Mouse (Mus musculus): ENCODE data around the gene Alk.

DNA sequence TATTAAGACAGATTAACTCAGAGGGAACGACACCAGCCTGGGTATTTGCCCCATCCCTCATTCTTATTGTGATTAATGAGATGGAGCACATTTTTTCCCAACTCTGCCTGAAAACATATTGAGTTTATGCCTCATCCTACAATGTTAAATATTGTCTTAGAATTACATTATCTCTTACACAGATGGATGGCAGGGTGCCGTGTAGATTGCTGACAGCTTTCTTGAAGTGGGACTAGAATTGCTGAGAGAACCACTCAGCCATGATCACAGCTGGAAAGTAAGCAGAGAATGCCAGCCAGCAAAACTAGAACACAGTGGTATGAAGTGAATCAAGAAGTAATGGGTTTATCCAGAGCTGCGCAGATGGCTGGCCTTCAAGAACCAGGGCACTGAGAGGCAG, 430.6 kb downstream of the Alk start:
- TF ChIP-seq CTCF (IDR thresholded peaks at IDR 0.05; ENCODE audit: low read depth, low read length): no peak
- TF ChIP-seq POLR2A (IDR thresholded peaks at IDR 0.05; ENCODE audit: extremely low read depth, insufficient read depth, low read length): no peak
